Mouse (Mus musculus): ENCODE measurements at regions not wholly inside any gene's neighbourhood (a gene's known extent, or its start where the extent isn't known, plus 50 kb on each side); places are given as distances from the start of the nearest gene placed in this dataset.
"Not testable (repeated sequence)": the region's sequence is repeated elsewhere in the genome, so short reads cannot be mapped to it uniquely, and the experiment has no call there.

DNA sequence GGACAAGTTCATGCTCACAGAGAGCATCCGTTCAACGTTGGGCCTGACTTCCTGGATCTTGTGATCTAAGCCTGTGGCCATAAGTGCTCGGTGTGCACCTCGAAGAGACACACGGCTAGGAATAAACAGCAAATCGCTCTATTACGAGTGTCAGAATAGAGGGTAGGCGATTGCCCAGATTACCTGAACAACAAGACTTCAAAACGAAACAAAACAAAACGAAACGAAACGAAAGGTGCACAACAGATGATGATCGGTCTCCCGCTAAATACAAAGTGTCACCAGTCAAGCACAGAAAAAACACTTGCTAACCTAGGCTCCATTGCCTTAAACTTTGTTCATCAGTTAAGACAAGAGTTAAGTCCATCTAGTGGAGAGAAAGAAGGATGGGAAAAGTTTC is 67.4 kb downstream of the Pdia4 start:
- not testable (repeated sequence) for H3K4me2 ChIP-seq (ENCODE audit: low read length); H3K36me3 ChIP-seq (ENCODE audit: control insufficient read depth, insufficient read depth, low read length); H3K27ac ChIP-seq (replicated peaks; ENCODE audit: low read depth, low read length); H3K4me3 ChIP-seq (replicated peaks; ENCODE audit: low read depth, low read length); H3K27me3 ChIP-seq (ENCODE audit: control insufficient read depth, insufficient read depth, low read length); H3K4me1 ChIP-seq (ENCODE audit: control insufficient read depth, insufficient read depth, low read length); H3K9me3 ChIP-seq (ENCODE audit: control insufficient read depth, low read length); H3K9ac ChIP-seq (replicated peaks; ENCODE audit: low read length); DNase-seq; ATAC-seq (ENCODE audit: low FRiP score, low TSS enrichment)
- 86% methylated on average over 8 of the region's 14 CpGs for WGBS

DNA sequence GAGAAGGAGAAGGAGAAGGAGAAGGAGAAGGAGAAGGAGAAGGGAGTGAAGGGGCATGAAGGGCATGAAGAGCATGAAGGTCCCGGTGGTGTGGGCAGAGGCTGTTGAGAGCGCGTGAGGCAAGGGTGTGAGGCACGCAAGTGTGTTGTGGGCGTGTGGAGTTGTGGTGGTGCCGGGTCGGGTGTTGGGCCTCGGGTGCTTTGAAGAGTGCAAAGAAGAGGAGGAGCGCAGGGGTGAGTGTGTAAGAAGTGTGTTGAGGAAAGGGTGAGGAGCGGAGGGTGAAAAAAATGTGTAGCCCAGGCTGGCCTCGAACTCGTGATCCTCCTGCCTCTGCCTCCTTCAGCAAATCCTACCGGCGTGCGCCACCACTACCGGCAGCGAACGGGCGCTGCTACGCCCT is 69.4 kb downstream of the Pdia4 start:
- not testable (repeated sequence) for H3K4me2 ChIP-seq (ENCODE audit: low read length); DNase-seq; H3K4me1 ChIP-seq (ENCODE audit: control insufficient read depth, insufficient read depth, low read length); H3K4me3 ChIP-seq (replicated peaks; ENCODE audit: low read depth, low read length); H3K9ac ChIP-seq (replicated peaks; ENCODE audit: low read length); H3K36me3 ChIP-seq (ENCODE audit: control insufficient read depth, insufficient read depth, low read length); H3K27me3 ChIP-seq (ENCODE audit: control insufficient read depth, insufficient read depth, low read length); ATAC-seq (ENCODE audit: low FRiP score, low TSS enrichment); H3K27ac ChIP-seq (replicated peaks; ENCODE audit: low read depth, low read length); H3K9me3 ChIP-seq (ENCODE audit: control insufficient read depth, low read length)
- WGBS = no CpG with 5 or more reads among the region's 20 CpGs

- H3K27ac ChIP-seq (replicated peaks; ENCODE audit: low read depth, low read length); H3K27me3 ChIP-seq (ENCODE audit: control insufficient read depth, insufficient read depth, low read length); ATAC-seq (ENCODE audit: low FRiP score, low TSS enrichment); H3K9ac ChIP-seq (replicated peaks; ENCODE audit: low read length); H3K9me3 ChIP-seq (ENCODE audit: control insufficient read depth, low read length); H3K36me3 ChIP-seq (ENCODE audit: control insufficient read depth, insufficient read depth, low read length); H3K4me1 ChIP-seq (ENCODE audit: control insufficient read depth, insufficient read depth, low read length): not testable (repeated sequence)
- Histone ChIP-seq H3K4me3 (replicated peaks; ENCODE audit: low read depth, low read length) (peak overlapping the region; percentile 28; the same call in 1 of the 2 replicates), H3K4me2 (ENCODE audit: low read length) (peak overlapping the region; percentile 34)
- peak; percentile 35 for DNase-seq
- WGBS = 13% methylated on average over 20 of the region's 47 CpGs
These were observed 73.0 kb downstream of the Pdia4 start for GRCm38 (mm10) chr6:47740216-47740615.

DNA sequence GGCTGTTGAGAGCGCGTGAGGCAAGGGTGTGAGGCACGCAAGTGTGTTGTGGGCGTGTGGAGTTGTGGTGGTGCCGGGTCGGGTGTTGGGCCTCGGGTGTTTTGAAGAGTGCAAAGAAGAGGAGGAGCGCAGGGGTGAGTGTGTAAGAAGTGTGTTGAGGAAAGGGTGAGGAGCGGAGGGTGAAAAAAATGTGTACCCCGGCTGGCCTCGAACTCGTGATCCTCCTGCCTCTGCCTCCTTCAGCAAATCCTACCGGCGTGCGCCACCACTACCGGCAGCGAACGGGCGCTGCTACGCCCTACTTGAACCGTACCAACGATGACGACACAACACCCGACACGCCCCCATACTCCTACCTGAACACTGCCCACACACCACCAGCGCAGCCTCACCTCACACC is 73.5 kb downstream of the Pdia4 start:
- H3K27ac ChIP-seq (replicated peaks; ENCODE audit: low read depth, low read length); H3K9me3 ChIP-seq (ENCODE audit: control insufficient read depth, low read length); H3K27me3 ChIP-seq (ENCODE audit: control insufficient read depth, insufficient read depth, low read length); H3K36me3 ChIP-seq (ENCODE audit: control insufficient read depth, insufficient read depth, low read length); DNase-seq; H3K4me1 ChIP-seq (ENCODE audit: control insufficient read depth, insufficient read depth, low read length); H3K4me3 ChIP-seq (replicated peaks; ENCODE audit: low read depth, low read length); H3K4me2 ChIP-seq (ENCODE audit: low read length); ATAC-seq (ENCODE audit: low FRiP score, low TSS enrichment); H3K9ac ChIP-seq (replicated peaks; ENCODE audit: low read length): not testable (repeated sequence)
- 11% methylated on average over 11 of the region's 26 CpGs for WGBS

GRCm38 (mm10) chr6:47737972-47738371 is 75.3 kb downstream of the Pdia4 start:
- not testable (repeated sequence) for H3K9me3 ChIP-seq (ENCODE audit: control insufficient read depth, low read length); DNase-seq; H3K9ac ChIP-seq (replicated peaks; ENCODE audit: low read length); H3K4me1 ChIP-seq (ENCODE audit: control insufficient read depth, insufficient read depth, low read length); H3K4me3 ChIP-seq (replicated peaks; ENCODE audit: low read depth, low read length); H3K4me2 ChIP-seq (ENCODE audit: low read length); ATAC-seq (ENCODE audit: low FRiP score, low TSS enrichment); H3K36me3 ChIP-seq (ENCODE audit: control insufficient read depth, insufficient read depth, low read length); H3K27ac ChIP-seq (replicated peaks; ENCODE audit: low read depth, low read length); H3K27me3 ChIP-seq (ENCODE audit: control insufficient read depth, insufficient read depth, low read length)
- WGBS = no CpG with 5 or more reads among the region's 3 CpGs

All from midbrain, embryonic 14.5 days (tissue).